Mouse (Mus musculus) liver, adult (tissue): ENCODE data around the gene Tas2r135.

ENCODE experiments used
- GATA4 ChIP-seq: IDR thresholded peaks from 2 replicates; pipeline ENCODE4 v1.6.1; 2014; ENCODE audit warnings: mild to moderate bottlenecking, low read length; ENCODE audit not compliant: insufficient replicate concordance

Gene Tas2r135

GRCm38 (mm10) chr6:42383360-42383759 is 21.9 kb upstream of the Tas2r135 start:
- TF ChIP-seq GATA4 = no peak

GRCm38 (mm10) chr6:42385635-42386034 is 19.6 kb upstream of the Tas2r135 start:
- no peak for TF ChIP-seq GATA4

GRCm38 (mm10) chr6:42391796-42392330 is 13.4 kb upstream of the Tas2r135 start:
- no peak for TF ChIP-seq GATA4

GRCm38 (mm10) chr6:42395960-42396809 is 9.0 kb upstream of the Tas2r135 start:
- TF ChIP-seq GATA4 = no peak

GRCm38 (mm10) chr6:42397041-42397657 is 8.1 kb upstream of the Tas2r135 start:
- no peak for TF ChIP-seq GATA4

GRCm38 (mm10) chr6:42398285-42398684 is 6.9 kb upstream of the Tas2r135 start:
- TF ChIP-seq GATA4 = no peak

GRCm38 (mm10) chr6:42398998-42399397 is 6.2 kb upstream of the Tas2r135 start:
- TF ChIP-seq GATA4 = no peak

GRCm38 (mm10) chr6:42399938-42400337 is 5.3 kb upstream of the Tas2r135 start, which contains the start of gene Tas2r143:
Gene Tas2r143 (plus strand): TSS chr6:42400238.
- no peak for TF ChIP-seq GATA4

- no peak for TF ChIP-seq GATA4
These were observed 14.2 kb downstream of the Tas2r135 start for GRCm38 (mm10) chr6:42419443-42419842.

GRCm38 (mm10) chr6:42421439-42421838 is 16.2 kb downstream of the Tas2r135 start:
- no peak for TF ChIP-seq GATA4

GRCm38 (mm10) chr6:42424472-42424871 is 19.2 kb downstream of the Tas2r135 start:
- no peak for TF ChIP-seq GATA4

GRCm38 (mm10) chr6:42426337-42426736 is 21.1 kb downstream of the Tas2r135 start:
- no peak for TF ChIP-seq GATA4

- TF ChIP-seq GATA4 = no peak
These were observed 28.3 kb downstream of the Tas2r135 start for GRCm38 (mm10) chr6:42433554-42433953.

- TF ChIP-seq GATA4 = no peak
These were observed 29.2 kb downstream of the Tas2r135 start, which contains the start of gene Tas2r126 for GRCm38 (mm10) chr6:42434446-42434845. Gene Tas2r126 (plus strand): TSS chr6:42434535.

- no peak for TF ChIP-seq GATA4
These were observed 30.3 kb downstream of the Tas2r135 start for GRCm38 (mm10) chr6:42435490-42435889.

- no peak for TF ChIP-seq GATA4
These were observed 36.2 kb downstream of the Tas2r135 start for GRCm38 (mm10) chr6:42441395-42441794.
